Mouse (Mus musculus): ENCODE results near the gene Imp4.
"Not testable (repeated sequence)": the region's sequence is repeated elsewhere in the genome, so short reads cannot be mapped to it uniquely, and the experiment has no call there.

Gene Imp4

DNA sequence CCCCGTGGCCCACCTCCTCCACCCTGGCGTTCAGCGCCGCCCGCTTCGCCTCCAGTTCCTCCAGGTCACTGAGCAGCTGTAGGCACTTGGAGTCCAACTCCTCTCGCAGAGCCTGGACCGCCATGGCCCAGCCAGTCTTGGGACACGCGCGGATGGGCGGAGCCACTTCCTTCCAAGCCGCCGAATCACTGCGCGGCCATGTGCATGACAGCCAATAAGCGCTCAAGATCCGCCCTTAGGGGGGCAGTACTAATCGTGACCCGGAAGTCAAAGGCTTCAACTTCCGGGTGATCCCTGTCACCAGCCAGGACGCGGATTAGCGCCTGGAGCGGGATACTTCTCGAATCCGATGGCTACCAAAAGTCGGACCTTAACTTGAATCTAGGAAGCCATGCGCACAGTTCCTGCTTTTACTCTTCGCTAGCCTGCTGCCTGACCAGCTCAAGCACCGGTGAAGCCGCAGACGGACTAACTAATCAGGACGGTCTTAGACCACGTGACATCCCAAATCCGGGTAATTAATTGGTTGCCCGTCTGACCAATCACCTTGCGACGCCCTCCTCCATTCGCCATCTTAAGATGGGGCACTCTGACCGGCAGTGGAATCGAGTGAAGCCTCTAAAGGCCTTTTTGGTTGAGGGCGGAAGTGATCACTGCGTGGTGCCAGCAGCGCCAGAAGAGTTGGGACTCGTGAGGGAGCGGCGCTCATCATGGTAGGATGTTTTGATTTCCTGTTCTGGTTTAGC lies at the start of gene Imp4, which contains the start of gene Ccdc115:
Imp4 (plus strand) TSS at position 637 of the 746 bp plus-strand sequence.
Ccdc115 (minus strand) TSS at position 458 of the 746 bp plus-strand sequence.
- DNase-seq (ENCODE audit: low read depth, low spot score): peak; percentile 95

DNA sequence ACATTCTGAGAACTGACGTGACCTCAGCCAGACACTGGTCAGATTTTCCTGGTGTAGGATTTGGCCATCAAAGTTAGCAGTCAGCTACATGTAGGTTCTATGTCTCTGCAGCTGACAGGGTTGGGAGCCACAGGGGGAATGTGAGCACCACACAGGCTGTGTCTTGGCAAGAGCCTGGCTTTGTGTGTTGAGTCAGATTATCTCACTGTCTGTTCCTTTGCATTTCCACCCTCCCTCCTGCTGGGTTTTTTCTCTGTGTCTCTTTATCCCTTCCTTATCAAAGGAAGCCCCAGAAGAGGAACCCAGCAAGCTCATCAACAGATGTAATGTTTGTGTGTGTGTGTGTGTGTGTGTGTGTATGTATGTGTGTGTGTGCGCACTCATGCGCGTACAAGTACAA lies 43.3 kb upstream of the Imp4 start:
- no peak for DNase-seq (ENCODE audit: low read depth, low spot score)

DNA sequence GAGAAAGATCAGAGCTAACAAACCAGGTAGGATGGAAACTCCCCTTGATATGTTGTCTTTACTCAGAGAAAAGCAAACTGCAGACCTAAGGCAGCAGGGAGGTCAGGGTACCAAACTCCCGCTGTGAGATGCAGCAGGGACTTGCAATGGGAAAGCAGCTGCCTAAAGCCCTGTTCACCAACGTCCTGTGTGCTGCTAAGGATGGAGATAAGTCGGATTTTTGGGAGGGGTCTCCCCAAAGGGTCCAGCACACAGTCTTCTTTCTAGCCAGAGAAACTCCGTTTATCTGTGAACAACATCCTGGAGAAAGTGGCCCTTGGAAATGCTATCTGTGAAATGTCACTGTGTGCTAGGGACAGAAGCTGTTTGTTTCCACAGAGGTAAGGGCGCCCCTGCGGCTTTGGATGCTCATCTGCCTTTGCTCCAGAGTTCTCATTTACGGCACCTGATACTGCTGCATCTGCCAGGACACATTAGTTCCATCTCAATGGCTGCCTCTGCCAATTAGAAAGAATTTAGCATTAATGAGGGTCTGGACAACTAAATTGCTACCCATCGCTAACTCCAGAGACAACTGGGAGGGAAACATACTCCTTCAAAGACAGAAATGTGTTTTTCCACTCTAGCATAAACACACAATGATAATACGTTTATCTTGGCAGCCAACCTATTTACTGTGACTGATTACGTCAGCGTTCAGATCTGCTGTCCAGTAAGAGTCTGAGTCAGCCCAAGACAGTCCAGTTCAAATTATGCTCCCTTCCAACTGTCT lies 40.3 kb upstream of the Imp4 start:
- DNase-seq (ENCODE audit: low read depth, low spot score): no peak

GRCm38 (mm10) chr1:34428466-34428865 lies 11.2 kb upstream of the Imp4 start:
- DNase-seq (ENCODE audit: low read depth, low spot score): no peak

DNA sequence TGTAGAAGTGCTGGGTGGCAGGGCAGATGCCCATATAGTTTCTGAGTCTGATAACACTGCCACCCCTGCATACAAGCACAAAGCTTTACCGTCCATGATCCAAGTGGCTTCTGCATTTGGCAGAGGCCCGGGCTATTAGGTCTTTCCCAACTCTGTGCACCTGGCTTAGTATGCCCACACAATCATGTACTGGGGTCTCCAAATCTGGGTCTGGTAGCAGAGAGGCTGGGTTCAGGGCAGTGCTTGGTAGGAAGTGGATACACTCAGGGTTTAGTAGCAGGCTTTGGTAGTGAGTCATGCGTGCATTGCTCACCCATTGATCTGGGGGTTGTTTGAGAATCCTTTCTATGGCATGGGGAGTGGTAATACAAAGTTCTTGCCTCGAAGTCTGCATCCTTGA lies 10.4 kb upstream of the Imp4 start:
- DNase-seq (ENCODE audit: low read depth, low spot score): no peak

DNA sequence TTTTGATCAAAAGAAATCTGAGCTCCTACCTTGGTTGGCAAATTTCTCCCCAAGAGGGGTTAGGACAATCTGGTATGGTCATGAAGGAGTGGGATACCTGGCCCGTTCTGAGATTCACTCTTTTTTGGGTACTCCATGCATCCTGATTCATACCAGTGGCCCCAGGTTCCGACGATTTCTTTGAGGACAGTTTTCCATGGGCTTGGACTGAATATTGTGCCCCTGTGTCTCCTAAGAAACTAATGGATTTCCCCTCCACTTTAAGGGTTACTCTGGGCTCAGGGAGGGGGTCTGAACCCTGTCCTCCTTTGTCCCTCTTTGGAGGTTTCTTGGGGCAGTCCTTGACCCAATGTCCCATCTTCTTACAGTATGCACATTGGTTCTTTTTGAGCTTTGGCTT lies 8.7 kb upstream of the Imp4 start:
- no peak for DNase-seq (ENCODE audit: low read depth, low spot score)

DNA sequence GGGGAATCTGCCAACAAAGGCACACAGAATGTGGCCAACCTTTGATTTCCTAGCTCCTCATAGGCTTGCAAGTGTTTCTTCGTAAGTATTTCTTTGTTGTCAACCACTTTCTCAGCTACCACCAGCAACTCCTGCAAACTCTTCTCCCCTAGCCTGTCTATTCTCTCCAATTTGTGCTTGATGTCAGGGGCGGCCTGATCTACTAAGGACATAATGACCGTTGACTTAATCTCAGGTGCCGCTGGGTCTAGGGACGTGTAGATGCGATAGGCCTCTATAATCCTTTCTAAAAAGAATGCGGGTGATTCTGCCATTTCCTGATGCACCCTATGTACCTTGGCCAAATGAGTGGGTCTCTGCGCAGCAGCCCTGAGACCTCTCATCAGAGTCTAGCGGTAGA lies 8.2 kb upstream of the Imp4 start:
- no peak for DNase-seq (ENCODE audit: low read depth, low spot score)

DNA sequence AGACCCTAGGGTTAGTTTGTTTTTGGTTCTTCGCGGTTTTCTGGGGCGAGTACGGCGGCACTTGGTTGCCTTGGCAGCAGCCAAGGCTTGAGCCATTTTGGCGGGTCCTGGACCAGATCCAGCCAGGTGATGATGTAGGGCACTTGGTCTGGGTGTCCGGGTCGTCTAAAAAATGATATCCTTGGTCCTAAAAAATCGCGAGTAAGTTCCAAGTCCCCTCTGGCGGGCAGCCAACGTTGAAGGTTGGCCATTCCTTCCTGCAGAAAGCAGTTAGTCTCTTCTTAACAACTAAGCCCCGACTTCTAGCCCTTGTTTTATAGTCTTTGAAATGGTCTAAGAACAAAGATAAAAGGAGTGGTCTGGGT lies 7.3 kb upstream of the Imp4 start:
- DNase-seq (ENCODE audit: low read depth, low spot score): no peak

GRCm38 (mm10) chr1:34432776-34433481 lies 6.7 kb upstream of the Imp4 start:
- DNase-seq (ENCODE audit: low read depth, low spot score): no peak

GRCm38 (mm10) chr1:34433891-34434521 lies 5.6 kb upstream of the Imp4 start:
- DNase-seq (ENCODE audit: low read depth, low spot score): no peak

GRCm38 (mm10) chr1:34434660-34435160 lies 4.9 kb upstream of the Imp4 start:
- DNase-seq (ENCODE audit: low read depth, low spot score): no peak

DNA sequence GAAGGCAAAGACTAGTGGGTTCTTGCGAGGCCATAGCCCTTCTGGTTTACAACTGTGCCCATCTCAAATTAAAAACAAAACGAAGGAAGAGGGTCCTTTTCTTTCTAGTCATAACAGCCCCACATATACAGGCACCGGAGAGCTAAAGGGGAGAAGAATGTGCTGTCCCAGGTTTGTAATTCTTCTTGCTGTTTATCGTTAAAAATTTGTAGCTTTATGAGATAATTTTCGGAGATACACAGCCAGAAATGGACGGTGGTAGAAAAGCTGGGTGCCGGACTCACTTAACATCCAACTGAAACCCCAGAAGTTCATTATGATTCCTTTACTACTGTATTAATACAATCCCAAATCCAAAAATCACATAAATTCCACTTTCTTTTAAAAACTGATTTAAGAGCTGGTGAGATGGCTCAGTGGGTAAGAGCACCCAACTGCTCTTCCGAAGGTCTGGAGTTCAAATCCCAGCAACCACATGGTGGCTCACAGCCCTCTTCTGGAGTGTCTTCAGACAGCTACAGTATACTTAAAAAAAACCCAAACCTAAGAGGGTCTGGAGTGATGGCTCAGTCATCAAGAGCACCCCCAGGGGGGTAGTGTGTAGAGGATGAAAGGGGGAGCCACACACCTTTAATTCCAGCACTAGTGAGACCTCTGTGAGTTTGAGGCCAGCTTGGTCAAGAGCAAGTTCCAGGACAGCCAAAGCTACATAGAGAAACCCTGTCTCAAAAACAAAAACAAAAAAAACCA lies 4.1 kb upstream of the Imp4 start:
- DNase-seq (ENCODE audit: low read depth, low spot score): no peak

DNA sequence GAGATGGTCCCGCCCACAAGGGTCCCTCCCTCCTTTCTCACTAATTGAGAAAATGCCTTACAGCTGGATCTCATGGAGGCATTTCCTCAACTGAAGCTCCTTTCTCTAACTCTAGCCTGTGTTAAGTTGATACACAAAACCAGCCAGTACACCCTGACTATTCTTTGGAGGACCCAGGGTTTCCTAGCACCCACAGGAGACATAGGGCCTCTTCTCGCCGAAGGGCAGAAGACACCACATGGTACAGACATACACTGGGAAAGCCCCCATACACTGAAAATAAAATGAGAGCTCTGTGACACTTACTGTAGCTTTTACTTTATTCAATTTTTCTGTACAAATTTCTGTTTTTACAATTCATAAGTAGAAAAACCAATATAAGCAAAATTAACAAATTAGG lies 3.3 kb upstream of the Imp4 start:
- no peak for DNase-seq (ENCODE audit: low read depth, low spot score)

DNA sequence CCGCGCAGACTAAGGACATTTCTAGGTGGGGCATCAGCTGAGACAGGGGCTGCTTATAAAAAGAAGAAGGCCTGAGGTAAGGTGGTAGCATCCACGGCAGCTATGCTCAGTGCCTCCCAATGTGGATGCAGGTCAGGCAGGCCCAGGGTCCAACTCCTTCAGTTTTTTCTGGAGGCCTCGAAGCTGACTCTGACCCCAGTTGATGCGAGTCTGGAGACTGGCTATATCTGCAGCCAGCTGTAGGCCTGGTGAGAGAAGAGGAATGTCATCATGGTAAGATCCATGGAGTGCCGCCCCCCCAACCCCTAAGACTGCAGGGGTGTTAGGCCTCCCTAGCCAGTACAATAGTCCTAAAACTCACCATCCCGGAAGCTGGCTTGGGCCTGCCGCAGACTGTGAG lies 2.3 kb upstream of the Imp4 start:
- not testable (repeated sequence) for DNase-seq (ENCODE audit: low read depth, low spot score)

GRCm38 (mm10) chr1:34438381-34439051 lies 1.1 kb upstream of the Imp4 start:
- no peak for DNase-seq (ENCODE audit: low read depth, low spot score)

DNA sequence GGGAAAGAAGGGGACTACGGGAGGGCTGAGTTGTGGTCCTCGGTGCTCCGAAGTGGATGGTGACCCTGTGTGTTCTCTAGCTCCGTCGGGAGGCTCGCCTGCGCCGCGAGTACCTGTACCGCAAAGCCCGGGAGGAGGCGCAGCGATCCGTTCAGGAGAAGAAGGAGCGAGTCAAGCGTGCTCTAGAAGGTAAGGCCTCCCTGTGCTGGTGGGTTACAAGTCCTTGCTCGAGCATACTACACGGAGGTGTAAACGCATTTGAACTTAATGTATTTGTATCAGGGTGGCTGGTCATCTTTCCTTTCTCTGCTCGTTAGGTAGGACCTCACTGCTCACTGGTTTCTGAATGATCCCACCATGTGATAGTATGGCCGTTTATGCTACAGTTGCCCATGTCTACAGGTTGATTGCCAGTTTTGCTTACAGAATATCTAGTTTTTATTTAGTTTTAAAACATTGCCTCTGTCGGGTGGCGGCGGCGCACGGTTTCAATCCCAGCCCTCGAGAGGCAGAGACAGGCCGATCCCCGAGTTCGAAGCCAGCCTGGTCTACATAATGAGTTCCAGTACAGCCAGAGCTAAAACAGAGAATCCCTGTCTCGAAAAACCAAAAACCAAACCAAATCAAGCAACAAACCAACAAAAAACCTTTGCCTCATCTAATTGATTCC lies 445 bp downstream of the Imp4 start:
- DNase-seq (ENCODE audit: low read depth, low spot score): no peak

- DNase-seq (ENCODE audit: low read depth, low spot score): no peak
Observed at GRCm38 (mm10) chr1:34443124-34443523, 3.5 kb downstream of the Imp4 start.

DNA sequence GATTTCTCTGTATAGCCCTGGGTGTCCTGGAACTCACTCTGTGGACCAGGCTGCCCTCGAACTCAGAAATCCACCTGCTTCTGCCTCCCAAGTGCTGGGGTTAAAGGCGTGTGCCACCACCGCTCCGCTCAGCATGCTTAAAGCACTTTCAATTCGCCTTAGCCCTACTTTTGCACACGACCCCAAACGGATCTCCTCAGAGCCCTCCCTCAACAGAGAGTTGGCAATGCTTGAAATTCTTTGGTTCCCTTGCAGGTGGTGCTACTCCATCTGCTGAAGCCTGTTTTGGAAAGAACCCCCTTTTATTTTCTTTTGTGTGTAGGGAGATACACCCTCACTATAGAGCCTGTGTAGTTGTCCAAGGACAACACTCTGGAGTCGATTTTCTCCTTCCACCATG lies 18.8 kb downstream of the Imp4 start:
- DNase-seq (ENCODE audit: low read depth, low spot score): no peak

DNA sequence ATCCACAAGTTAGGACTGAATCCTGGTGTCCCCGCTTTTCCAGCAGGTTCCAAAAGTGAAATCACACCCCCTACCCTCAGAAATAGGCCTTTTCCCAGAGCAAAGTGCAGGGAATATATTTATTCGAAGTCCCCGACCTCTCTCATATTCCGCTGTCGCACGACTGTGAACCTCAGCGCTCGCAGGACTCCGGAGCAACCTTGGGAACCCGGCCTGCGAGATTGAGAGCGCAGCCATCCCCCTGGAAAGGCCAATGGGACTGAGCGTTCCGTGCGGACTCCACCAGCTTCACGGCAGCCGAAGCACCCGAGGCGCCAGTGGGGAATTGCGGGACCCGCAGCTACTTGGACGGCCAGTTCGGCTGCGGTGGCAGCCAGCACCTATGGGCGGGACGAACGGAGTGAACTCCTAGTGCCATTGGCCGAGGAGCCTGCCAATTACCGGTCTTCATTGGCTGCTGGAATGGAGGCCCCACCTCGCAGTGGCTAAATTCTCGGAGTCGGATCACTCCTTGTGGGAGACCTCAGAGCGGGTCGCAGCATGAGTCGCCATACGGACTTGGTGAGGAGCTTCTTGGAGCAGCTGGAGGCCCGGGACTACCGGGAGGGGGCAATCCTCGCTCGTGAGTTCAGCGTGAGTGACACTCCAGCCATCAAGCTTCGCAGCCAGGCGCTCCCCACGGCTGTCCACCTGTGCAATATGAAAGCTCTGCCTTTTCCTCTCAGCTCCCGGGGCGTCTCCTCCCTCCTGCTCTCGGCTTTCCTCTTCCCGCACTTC lies 19.8 kb downstream of the Imp4 start, which contains the start of gene Ptpn18:
Ptpn18 (plus strand) TSS at position 479 of the 777 bp plus-strand sequence.
- DNase-seq (ENCODE audit: low read depth, low spot score): peak; percentile 82

Measured in WW6 (cell line).